Mouse (Mus musculus) stomach, postnatal 0 days (tissue): ENCODE data around the gene 4930556J24Rik. TPM values are rescaled to one million over a fixed set of nuclear protein-coding genes. Genes with fewer than 3 reads are reported as not detected.
"Not testable (repeated sequence)": the region's sequence is repeated elsewhere in the genome, so short reads cannot be mapped to it uniquely, and the experiment has no call there.

ENCODE experiments used
- ATAC-seq: fragments of 200-750 bp; cut with Nextera tagmentation; 2 replicates; pipeline ENCODE4 v1.8.0; 2017; ENCODE audit not compliant: low FRiP score, low TSS enrichment
- DNase-seq: peaks from one replicate; pipeline ENCODE4 v3.0.0-alpha.2; 2016; ENCODE audit warnings: low spot score
- H3K27ac ChIP-seq: fragments of 300-500 bp; sonication (generic); replicated peaks from 2 replicates; pipeline ENCODE4 v1.5.1; 2014; ENCODE audit warnings: mild to moderate bottlenecking, control low read depth
- H3K27me3 ChIP-seq: fragments of 300-500 bp; sonication (generic); 2 replicates; pipeline ENCODE4 v1.6.1; 2014; ENCODE audit warnings: low read length; ENCODE audit not compliant: control insufficient read depth, insufficient read depth
- H3K36me3 ChIP-seq: fragments of 300-500 bp; sonication (generic); 2 replicates; pipeline ENCODE4 v1.6.1; 2014; ENCODE audit warnings: low read length, mixed read lengths; ENCODE audit not compliant: control insufficient read depth, insufficient read depth
- H3K4me1 ChIP-seq: fragments of 300-500 bp; sonication (generic); replicated peaks from 2 replicates; pipeline ENCODE4 v1.6.1; 2014; ENCODE audit warnings: antibody characterized with exemption; ENCODE audit not compliant: control insufficient read depth, insufficient read depth
- H3K4me2 ChIP-seq: fragments of 300-500 bp; sonication (generic); replicated peaks from 2 replicates; pipeline ENCODE4 v1.6.1; 2014; ENCODE audit warnings: low read depth, mild to moderate bottlenecking, control low read depth, moderate library complexity
- H3K4me3 ChIP-seq: fragments of 300-500 bp; sonication (generic); 2 replicates; pipeline ENCODE4 v1.5.1; 2014; ENCODE audit warnings: low read depth, low read length, control low read depth
- H3K9ac ChIP-seq: fragments of 300-500 bp; sonication (generic); 2 replicates; pipeline ENCODE4 v1.6.1; 2014; ENCODE audit warnings: mild to moderate bottlenecking, low read length, control low read depth, mixed read lengths
- H3K9me3 ChIP-seq: fragments of 300-500 bp; sonication (generic); 2 replicates; pipeline ENCODE4 v1.6.1; 2016; ENCODE audit warnings: low read length; ENCODE audit not compliant: control insufficient read depth
- CTCF ChIP-seq: IDR thresholded peaks from 2 replicates; pipeline ENCODE4 v1.5.1; 2016; ENCODE audit warnings: antibody characterized with exemption, low read depth, mild to moderate bottlenecking, moderate library complexity
- EP300 ChIP-seq: optimal IDR thresholded peaks from 2 replicates; pipeline ENCODE3; 2016; ENCODE audit warnings: antibody characterized with exemption
- WGBS: fragments of 180-500 bp; shearing (Covaris S2); extraction: QIAGEN DNeasy Blood & Tissue Kit; methylation state at CpG from one replicate; pipeline ENCODE4 v1.1.7; 2014; 5-methylcytosine and 5-hydroxymethylcytosine counted together
- polyA plus RNA-seq: library from polyadenylated mRNA; unstranded; fragments of >200 nt; fragmentation: Nextera tagmentation; extraction: Ambion mirVana; gene quantifications from 2 replicates; pipeline ENCODE4 v1.2.1, GENCODE M21; 2015

4930556J24Rik gene
- polyA plus RNA-seq, 1 experiment from 2014 or later: 0.08 TPM

DNA sequence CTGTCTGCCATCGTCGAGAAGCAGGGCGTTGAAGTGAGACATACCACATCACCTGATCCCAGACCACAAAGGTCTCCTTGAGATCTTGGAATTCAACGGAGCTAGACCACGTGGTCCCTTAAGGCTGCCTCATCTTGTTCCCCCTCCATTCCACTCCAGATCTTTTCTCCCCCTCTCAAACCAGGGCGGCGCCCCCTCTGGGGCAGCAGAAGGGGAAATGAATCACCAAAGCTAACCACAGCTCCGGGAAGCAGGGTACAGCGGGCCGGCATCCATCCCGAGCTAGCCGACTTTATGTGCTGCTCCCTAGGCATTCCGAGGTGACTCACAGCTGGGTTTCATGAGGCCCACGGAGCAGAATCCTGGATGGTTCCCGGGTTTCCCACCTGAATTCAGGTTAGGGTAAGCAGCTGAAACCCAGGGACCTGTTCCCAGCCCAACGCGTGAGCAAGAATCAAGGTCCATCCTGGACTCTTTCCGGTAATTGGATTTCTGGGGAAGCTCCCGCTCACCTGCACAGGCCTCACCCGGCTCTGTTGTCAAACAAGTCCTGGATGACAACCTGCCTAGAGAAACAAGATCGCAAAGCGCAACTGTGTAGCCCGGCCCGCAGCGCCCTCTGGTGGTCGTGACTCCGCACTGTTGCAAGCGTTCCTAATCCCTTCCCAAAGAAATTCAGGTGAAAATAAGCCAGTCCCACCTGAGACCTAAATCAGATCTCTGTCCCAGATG is 62.3 kb downstream of the 4930556J24Rik start, which contains the start of gene Slc35e4:
Slc35e4 (minus strand) TSS at position 556 of the 732 bp plus-strand sequence.
- peak within 1 kb of the TSS; percentile 67 for H3K9ac ChIP-seq
- DNase-seq (peak; percentile 87), ATAC-seq (peak; percentile 77)
- 0 out of 2 replicates have a peak, but pooled peaks cover 2% of the 10 kb centered on the region for H3K36me3 ChIP-seq
- TF ChIP-seq CTCF: peak; percentile 93
- no peak for TF ChIP-seq EP300
- H3K27ac ChIP-seq: peak within 1 kb of the TSS; percentile 82
- WGBS: under 1% methylated on average over 28 of the region's 28 CpGs
- H3K4me3 ChIP-seq: peak within 1 kb of the TSS; percentile 58
- peaks cover 11% of the 10 kb centered on the region for H3K4me1 ChIP-seq
- peak within 1 kb of the TSS; percentile 88 for H3K4me2 ChIP-seq
- no peaks in the 10 kb centered on the region for H3K27me3 ChIP-seq
- H3K9me3 ChIP-seq: no peaks in the 10 kb centered on the region

DNA sequence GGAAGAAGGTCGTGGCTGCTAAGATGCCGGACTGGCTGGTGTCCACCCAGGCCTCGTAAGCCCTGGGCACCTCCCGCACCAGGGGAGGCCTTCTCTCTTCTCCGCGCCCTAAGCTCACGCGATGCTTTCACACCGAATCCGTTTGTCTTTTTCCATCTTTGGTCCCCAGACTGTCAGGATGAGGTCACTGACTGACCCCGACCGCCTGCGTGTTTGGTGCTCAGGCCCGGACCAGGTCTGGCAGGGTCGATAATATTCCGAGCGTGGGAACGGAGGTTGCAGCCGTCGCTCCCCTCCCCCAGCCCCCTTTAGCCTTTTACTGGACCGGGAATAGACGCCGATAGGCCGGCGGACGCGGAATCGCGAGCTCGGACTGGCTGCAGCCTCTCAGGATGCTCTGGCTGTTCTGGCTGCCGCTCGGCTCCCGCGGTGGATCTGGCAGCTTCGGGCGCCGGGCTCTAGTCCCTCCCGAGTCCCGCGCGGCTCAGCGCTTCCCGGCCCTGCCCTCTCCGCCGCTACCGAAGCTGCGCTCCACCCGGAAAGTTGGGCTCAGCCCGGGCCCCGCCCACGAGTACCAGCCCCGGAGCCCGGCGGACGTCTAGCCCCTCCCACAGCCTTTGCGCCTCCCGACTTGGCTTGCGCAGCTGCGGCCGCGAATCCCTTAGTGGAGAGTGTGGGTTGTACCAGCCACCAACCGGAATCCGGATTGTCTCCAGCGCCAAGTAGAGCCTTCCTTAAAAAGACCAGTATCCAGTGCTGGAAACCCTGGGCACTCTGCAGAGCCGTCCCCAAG is 63.1 kb downstream of the 4930556J24Rik start:
- peak overlapping the region; percentile 88 for H3K4me2 ChIP-seq
- H3K9ac ChIP-seq: peak overlapping the region; percentile 67
- 1% methylated on average over 60 of the region's 65 CpGs for WGBS
- DNase-seq (peak; percentile 91), ATAC-seq (peak; percentile 86)
- peaks cover 11% of the 10 kb centered on the region for H3K4me1 ChIP-seq
- no peaks in the 10 kb centered on the region for H3K27me3 ChIP-seq
- H3K36me3 ChIP-seq: 0 out of 2 replicates have a peak, but pooled peaks cover 2% of the 10 kb centered on the region
- H3K9me3 ChIP-seq: no peaks in the 10 kb centered on the region
- H3K4me3 ChIP-seq: peak overlapping the region; percentile 58
- TF ChIP-seq CTCF (no peak), EP300 (no peak)
- peak overlapping the region; percentile 82 for H3K27ac ChIP-seq

DNA sequence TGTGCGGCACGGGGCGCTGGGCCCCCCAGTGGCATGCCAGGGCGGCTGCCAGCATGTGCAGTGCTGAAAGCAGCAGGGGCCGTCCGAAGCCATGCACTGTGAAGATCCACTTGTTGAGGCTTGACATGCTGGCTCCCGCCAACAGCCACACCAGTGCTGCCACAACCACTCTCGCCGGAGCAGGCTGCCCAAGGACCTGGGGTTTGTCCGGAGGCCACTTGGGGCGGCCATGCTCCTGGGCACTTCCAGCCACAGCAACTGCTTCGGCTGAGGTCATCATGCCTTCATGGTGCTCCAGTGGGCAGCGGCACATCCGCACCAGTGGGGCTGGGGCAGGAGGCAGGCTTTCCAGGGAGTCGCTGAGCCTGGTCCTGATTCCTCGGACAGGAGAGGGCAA is 63.7 kb downstream of the 4930556J24Rik start:
- H3K27ac ChIP-seq: peak overlapping the region; percentile 82

DNA sequence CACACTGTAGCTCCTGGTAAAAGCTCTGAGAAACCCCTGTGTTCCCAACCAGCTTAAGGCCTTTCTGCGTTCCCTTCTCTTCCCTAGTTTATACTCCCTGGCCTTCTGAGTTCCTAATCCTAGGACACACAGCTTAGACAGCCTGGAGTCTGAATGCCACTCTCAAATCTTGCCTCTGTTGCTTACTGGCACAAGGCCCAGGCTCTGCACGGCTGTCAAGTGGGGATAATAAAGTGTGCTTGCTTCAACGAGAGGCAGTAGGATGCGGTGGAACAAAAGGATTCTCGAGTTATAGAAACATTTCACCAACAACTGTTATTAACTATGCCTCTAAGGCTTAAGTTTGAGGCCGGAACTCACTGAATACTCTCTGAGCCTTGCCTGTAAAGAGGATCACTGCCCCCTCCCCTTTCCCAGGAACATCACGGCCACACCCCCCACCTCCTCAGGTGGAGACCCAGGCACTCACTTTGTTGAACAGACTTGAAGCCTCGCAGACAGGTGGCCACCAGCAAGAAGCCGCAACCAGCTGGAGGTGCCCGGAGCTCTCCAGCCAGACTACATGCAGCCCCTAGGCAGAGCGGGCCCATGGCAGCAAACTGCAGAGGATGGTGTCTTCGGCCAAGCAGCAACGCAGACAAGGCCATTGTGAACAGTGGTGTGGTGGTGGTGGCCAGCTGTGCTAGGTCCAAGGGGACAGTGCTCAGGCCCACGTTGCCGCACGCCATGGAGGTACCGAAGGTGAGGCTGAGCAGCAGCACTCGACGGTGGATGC is 64.3 kb downstream of the 4930556J24Rik start:
- peaks cover 11% of the 10 kb centered on the region for H3K4me1 ChIP-seq
- H3K27ac ChIP-seq: no peak overlapping the region
- peak overlapping the region; percentile 58 for H3K4me3 ChIP-seq
- no peaks in the 10 kb centered on the region for H3K27me3 ChIP-seq
- WGBS: 22% methylated on average over 19 of the region's 19 CpGs
- H3K9ac ChIP-seq: peak overlapping the region; percentile 67
- DNase-seq (no peak), ATAC-seq (no peak)
- no peaks in the 10 kb centered on the region for H3K9me3 ChIP-seq
- TF ChIP-seq EP300 (no peak), CTCF (no peak)
- H3K36me3 ChIP-seq: 0 out of 2 replicates have a peak, but pooled peaks cover 2% of the 10 kb centered on the region
- H3K4me2 ChIP-seq: peak overlapping the region; percentile 88

More for the DNA sequence above, 63.7 kb downstream of the 4930556J24Rik start:
- Histone ChIP-seq H3K36me3 (0 out of 2 replicates have a peak, but pooled peaks cover 2% of the 10 kb centered on the region), H3K9ac (peak overlapping the region; percentile 67), H3K4me2 (peak overlapping the region; percentile 88), H3K27me3 (no peaks in the 10 kb centered on the region), H3K4me3 (peak overlapping the region; percentile 58), H3K9me3 (no peaks in the 10 kb centered on the region), H3K4me1 (peaks cover 11% of the 10 kb centered on the region)
- TF ChIP-seq CTCF: 0 out of 2 replicates have a peak, but pooled peaks have one; percentile 31
- TF ChIP-seq EP300: no peak
- ATAC-seq (no peak), DNase-seq (peak; percentile 36)
- WGBS: 3% methylated on average over 16 of the region's 16 CpGs

DNA sequence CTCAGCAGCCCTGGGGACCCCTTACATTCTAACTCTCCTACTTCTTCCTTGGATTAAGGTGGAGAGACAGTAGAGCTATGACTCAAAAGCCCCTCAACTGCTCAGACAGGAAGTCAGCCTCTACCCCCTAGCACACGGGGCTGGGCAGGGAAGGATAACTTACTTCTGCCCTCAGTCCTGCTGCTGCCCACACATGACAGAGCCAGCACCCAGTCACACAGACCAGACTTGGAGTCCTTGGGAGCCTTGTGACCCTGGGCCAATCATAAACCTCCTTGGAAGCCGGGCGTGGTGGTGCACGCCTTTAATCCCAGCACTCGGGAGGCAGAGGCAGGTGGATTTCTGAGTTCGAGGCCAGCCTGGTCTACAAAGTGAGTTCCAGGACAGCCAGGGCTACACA is 65.1 kb downstream of the 4930556J24Rik start:
- 0 out of 2 replicates have a peak overlapping the region, but pooled peaks have one; percentile 24 for H3K9ac ChIP-seq
- H3K4me1 ChIP-seq: peaks cover 11% of the 10 kb centered on the region
- not testable (repeated sequence) for H3K36me3 ChIP-seq, ATAC-seq, H3K27ac ChIP-seq, DNase-seq, H3K9me3 ChIP-seq, H3K27me3 ChIP-seq
- H3K4me2 ChIP-seq: peak overlapping the region; percentile 25; the same call in 1 of the 2 replicates
- H3K4me3 ChIP-seq: 0 out of 2 replicates have a peak overlapping the region, but pooled peaks have one; percentile 4
- WGBS: 88% methylated on average over 5 of the region's 6 CpGs
